Mouse (Mus musculus): Measurements from ENCODE around the gene Slc41a2. TPM values are rescaled to one million over a fixed set of nuclear protein-coding genes. Genes with fewer than 3 reads are reported as not detected.
A peak's percentile ranks its signal among the peaks of the same experiment; 100 is the strongest.
"Not testable (repeated sequence)": the region's sequence is repeated elsewhere in the genome, so short reads cannot be mapped to it uniquely, and the experiment has no call there.

The Slc41a2 gene
- 0.03 and 0.23 TPM in 2 replicates for polyA plus RNA-seq (2015; fragmentation: Nextera tagmentation; extraction: Ambion mirVana)

DNA sequence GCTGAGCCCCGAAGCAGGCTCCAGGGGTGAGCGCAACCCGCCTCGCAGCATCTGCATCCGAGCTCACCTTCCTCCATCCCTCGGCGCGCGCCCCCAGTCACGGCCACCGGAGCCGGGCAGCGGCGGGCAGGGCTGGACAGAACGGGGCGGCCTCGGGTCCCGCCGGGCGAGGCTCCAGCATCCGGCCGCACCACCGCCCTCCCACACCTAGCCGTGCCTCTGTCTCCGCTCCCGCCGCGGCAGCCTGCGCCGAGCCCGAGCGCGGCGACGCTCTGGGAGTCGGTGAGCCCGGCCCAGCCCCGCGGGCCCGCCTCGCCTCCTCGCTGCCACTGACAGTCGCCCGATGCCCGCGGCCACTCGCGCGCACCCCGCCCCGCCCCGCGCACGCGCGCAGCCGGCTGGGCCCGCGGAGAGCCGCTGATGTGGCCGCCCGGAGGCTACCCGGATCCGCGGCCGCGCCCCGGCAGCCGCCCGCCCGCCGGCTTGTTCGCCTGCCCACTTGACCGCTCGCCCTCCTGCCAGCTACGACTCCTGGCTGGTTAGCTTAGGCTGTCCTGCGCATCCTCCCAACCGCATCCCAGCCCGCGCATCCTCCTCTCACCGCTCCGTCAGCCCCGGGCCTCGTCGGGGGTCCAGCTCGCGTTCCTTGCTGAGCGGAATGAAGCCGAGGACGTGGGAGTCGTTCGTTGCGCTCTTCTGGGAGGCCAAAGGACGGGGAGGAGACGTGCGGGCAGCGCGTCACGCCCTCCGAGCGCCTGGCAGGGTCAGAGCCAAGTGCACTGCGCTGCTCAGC, at the start of gene Slc41a2:
Gene Slc41a2 (minus strand): TSS at position 724 of the 793 bp plus-strand sequence.
- ATAC-seq (ENCODE audit: insufficient read depth) = peak; percentile 15; the same call in 1 of the 2 replicates
- H3K4me1 ChIP-seq (replicated peaks) = peaks cover 11% of the 10 kb centered on the region
- no peak within 1 kb of the TSS for H3K27ac ChIP-seq (replicated peaks)
- H3K9me3 ChIP-seq (replicated peaks) = no peaks in the 10 kb centered on the region
- H3K36me3 ChIP-seq (replicated peaks) = no peaks in the 10 kb centered on the region
- H3K27me3 ChIP-seq = peaks cover 72% of the 10 kb centered on the region
- H3K4me3 ChIP-seq (replicated peaks) = peak within 1 kb of the TSS; percentile 49
- peak within 1 kb of the TSS; percentile 71 for H3K4me2 ChIP-seq
- H3K9ac ChIP-seq = no peak within 1 kb of the TSS
- 1% methylated on average over 101 of the region's 102 CpGs for WGBS (ENCODE audit: insufficient replicate concordance)

DNA sequence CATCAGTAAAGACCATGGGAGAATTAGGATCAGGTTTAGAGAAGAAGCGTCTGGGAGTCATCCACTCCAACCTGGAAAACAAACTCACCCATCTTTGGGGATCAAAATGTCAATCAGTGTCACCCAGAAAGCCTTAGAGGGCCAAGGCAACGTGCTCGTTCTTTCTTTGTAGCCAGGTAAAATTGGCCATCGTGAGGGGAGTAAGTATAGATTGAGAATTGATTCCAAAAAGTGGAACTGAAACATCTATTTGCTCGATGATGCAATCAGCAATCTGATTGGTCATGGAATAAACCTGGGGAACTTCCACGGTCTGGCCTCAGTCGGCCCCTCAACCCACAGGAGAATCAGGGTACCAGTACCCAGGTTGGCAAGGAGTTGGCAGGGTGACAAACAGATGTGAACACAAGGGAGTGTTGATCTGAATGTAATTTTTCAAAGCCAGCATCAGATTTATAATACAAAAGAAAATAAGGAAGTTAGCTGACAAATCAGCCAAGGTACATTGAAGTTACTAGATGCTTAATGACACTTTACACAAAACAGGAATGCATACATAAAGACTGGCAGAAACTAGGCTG, 47.7 kb upstream of the Slc41a2 start:
- H3K27me3 ChIP-seq = no peaks in the 10 kb centered on the region
- WGBS (ENCODE audit: insufficient replicate concordance) = 72% methylated on average over 7 of the region's 7 CpGs
- H3K4me1 ChIP-seq (replicated peaks) = peaks cover 19% of the 10 kb centered on the region
- H3K27ac ChIP-seq (replicated peaks) = no peak overlapping the region
- H3K36me3 ChIP-seq (replicated peaks) = no peaks in the 10 kb centered on the region
- H3K9ac ChIP-seq = no peak overlapping the region
- no peak overlapping the region for H3K4me2 ChIP-seq
- H3K9me3 ChIP-seq (replicated peaks) = no peaks in the 10 kb centered on the region
- no peak overlapping the region for H3K4me3 ChIP-seq (replicated peaks)
- no peak for ATAC-seq (ENCODE audit: insufficient read depth)

DNA sequence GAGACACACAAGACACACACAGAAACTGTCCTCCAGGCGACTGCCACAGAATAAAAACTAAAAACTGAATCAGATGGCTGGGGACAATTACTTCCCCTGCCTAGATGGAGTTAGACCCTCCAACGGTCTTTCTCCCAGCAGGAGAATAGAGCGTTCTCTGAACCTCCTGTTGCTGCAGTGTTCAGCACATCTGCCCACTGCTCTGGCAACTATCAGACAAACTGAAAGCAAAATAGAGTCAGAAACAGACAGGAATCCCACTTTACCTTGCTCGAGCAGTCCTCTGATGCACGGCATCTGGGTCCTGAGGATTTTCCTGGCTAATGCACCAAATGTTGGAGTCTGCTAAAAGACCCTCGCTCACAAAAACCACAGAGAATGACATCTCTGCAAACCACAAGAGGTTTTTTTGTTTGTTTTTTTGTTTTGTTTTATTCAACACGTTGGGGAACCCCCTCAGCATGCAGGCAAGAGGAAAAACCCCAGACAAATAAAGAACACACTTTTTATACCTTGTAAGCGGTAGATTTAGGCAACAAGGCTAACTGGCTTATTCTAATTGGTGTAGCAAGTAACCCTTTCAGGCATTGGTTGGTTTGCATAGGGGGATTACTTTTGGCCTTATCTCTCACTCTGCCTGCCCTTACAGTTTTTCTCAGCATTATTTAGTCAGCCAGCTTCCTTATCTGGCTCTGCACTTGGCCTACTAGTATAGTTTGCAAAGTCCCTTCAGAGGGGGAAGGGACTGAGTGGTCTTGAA, 47.0 kb upstream of the Slc41a2 start:
- Histone ChIP-seq H3K4me2 (peak overlapping the region; percentile 37), H3K27ac (replicated peaks) (0 out of 2 replicates have a peak overlapping the region, but pooled peaks have one; percentile 2), H3K9me3 (replicated peaks) (no peaks in the 10 kb centered on the region), H3K36me3 (replicated peaks) (no peaks in the 10 kb centered on the region; the same call in 1 of the 2 replicates), H3K4me3 (replicated peaks) (peak overlapping the region; percentile 18), H3K4me1 (replicated peaks) (peaks cover 19% of the 10 kb centered on the region), H3K9ac (no peak overlapping the region; the same call in 1 of the 2 replicates), H3K27me3 (no peaks in the 10 kb centered on the region)
- 43% methylated on average over 8 of the region's 8 CpGs for WGBS (ENCODE audit: insufficient replicate concordance)
- ATAC-seq (ENCODE audit: insufficient read depth) = peak; percentile 70

DNA sequence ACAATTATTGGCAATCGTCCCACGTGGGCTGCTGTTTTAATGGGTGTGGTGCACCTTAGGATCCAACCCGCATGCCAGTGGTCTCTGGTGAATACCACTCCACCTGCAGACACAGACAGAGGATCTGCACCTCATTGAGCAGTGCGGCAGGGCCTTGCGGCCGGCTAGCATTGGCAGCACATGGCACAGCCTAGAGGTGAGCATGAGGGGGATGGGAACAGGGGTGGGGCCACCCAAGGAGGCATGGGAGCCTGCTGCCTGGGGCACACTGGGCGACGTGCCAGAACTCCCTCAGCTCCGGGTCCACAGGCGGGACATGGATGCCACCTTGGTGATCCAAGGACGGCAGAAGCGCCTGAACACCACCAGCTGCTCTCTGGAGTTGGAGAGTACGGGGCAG, 46.2 kb upstream of the Slc41a2 start:
- Histone ChIP-seq H3K4me2 (peak overlapping the region; percentile 37), H3K4me3 (replicated peaks) (peak overlapping the region; percentile 18; the same call in 1 of the 2 replicates), H3K9ac (no peak overlapping the region), H3K27me3 (no peaks in the 10 kb centered on the region), H3K27ac (replicated peaks) (0 out of 2 replicates have a peak overlapping the region, but pooled peaks have one; percentile 3), H3K9me3 (replicated peaks) (no peaks in the 10 kb centered on the region), H3K36me3 (replicated peaks) (no peaks in the 10 kb centered on the region; the same call in 1 of the 2 replicates), H3K4me1 (replicated peaks) (peaks cover 19% of the 10 kb centered on the region)
- 85% methylated on average over 13 of the region's 13 CpGs for WGBS (ENCODE audit: insufficient replicate concordance)
- ATAC-seq (ENCODE audit: insufficient read depth) = no peak

DNA sequence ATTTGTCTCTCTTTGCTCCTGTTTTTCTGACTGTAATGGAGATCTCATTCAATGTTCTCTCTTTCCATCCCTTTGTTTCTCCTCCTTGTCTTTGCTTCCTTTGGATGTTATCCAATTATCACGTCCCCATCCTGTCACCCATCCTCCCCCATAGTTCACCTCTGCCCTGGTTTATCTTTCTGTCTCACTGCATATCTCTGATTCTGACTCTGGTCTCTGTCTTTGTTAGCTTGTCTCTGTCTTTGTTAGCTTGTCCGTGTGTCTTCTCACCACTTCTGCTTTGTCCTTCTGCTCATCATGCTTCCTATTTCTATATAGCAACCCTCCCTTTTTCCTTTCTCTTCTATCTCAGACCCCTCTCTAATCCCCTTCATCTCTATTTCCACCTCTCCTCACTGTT, 45.3 kb upstream of the Slc41a2 start:
- no peaks in the 10 kb centered on the region; the same call in 1 of the 2 replicates for H3K36me3 ChIP-seq (replicated peaks)
- H3K4me3 ChIP-seq (replicated peaks) = no peak overlapping the region
- no peak overlapping the region for H3K27ac ChIP-seq (replicated peaks)
- H3K9me3 ChIP-seq (replicated peaks) = no peaks in the 10 kb centered on the region
- peaks cover 19% of the 10 kb centered on the region for H3K4me1 ChIP-seq (replicated peaks)
- H3K9ac ChIP-seq = no peak overlapping the region
- no peaks in the 10 kb centered on the region for H3K27me3 ChIP-seq
- no peak overlapping the region for H3K4me2 ChIP-seq
- no peak for ATAC-seq (ENCODE audit: insufficient read depth)
- 39% methylated on average over 2 of the region's 2 CpGs for WGBS (ENCODE audit: insufficient replicate concordance)

DNA sequence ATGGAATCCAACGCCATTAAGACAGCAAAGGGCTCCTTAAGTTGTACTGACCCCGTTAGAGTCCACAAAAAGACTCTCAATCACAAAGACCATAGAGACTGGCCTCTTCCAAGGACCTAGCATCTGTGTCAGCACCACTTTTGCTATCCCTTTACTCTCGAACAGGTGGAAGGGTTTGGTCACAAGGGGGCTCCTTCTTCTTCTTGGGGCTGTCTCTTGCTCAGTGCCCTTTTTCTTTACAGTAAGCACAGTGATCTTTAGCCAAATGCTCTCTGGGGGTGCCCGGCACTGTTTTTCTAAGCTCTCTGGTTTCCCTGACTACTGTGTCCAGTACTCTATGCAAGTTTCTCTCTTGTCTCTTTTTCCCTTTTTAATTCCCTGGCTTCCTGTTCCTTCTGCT, 44.8 kb upstream of the Slc41a2 start:
- no peak overlapping the region for H3K4me3 ChIP-seq (replicated peaks)
- no peak for ATAC-seq (ENCODE audit: insufficient read depth)
- H3K27me3 ChIP-seq = no peaks in the 10 kb centered on the region
- no peaks in the 10 kb centered on the region for H3K9me3 ChIP-seq (replicated peaks)
- WGBS (ENCODE audit: insufficient replicate concordance) = 72% methylated on average over 4 of the region's 4 CpGs
- no peak overlapping the region for H3K27ac ChIP-seq (replicated peaks)
- no peaks in the 10 kb centered on the region; the same call in 1 of the 2 replicates for H3K36me3 ChIP-seq (replicated peaks)
- H3K4me2 ChIP-seq = no peak overlapping the region
- H3K9ac ChIP-seq = no peak overlapping the region
- H3K4me1 ChIP-seq (replicated peaks) = peaks cover 19% of the 10 kb centered on the region

DNA sequence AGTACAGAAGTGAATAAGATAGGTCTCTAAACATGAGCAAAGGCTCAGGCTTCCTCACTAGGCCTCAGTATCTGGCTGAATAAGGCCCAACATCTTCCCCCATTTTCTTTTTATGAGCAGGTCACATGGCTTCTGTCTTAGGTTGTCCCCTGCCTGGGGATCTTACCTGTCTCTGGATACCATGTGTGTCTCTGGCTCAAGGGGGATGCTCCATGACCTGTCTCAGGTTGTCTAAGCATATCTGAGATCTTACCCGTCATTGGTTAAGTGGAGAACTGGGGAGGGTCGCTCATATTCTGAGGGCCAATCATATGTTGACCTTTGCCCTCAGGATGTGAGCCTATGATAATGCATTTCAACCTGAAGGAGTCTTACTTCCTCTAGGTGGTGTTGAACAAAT, 42.8 kb upstream of the Slc41a2 start:
- Histone ChIP-seq H3K4me2 (no peak overlapping the region), H3K36me3 (replicated peaks) (no peaks in the 10 kb centered on the region; the same call in 1 of the 2 replicates), H3K27me3 (no peaks in the 10 kb centered on the region), H3K9me3 (replicated peaks) (no peaks in the 10 kb centered on the region), H3K4me3 (replicated peaks) (no peak overlapping the region), H3K4me1 (replicated peaks) (peaks cover 19% of the 10 kb centered on the region), H3K9ac (no peak overlapping the region), H3K27ac (replicated peaks) (no peak overlapping the region)
- WGBS (ENCODE audit: insufficient replicate concordance) = 78% methylated on average over 2 of the region's 2 CpGs
- ATAC-seq (ENCODE audit: insufficient read depth) = no peak

DNA sequence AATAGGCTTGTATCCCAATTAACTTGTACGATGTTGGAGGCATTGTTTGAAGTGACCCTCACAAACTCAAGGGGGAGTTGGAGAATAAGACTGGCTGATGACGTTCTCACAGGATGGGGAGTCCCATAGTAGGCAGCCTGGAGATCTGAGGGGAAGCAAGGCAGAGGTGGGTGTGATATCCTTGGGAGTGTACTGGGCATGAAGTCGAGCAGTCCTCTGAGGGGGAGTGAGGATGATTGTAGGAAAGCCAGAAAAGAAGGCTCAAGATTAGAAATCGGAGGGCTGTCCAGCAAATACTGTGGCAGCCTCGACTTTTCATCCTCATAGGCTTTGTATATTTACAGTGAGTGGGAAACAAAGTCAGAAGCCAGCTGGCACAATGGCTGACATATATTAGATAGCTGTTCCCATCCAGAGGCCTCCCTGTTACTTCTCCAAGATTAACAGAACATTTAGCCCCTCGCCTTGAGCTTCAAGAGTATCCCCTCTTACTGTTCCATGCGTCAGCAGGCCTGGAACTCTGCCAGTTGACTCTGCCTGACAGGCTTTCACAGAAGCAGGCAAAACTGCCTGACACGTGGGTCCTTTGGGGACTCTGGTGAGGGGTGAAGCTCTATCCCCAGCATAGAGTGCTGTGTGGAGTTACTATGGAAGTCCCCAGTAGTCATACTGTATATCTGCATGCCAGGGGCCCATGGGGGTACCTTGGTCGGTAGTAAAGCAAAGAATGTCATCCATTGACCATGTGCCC, 40.6 kb upstream of the Slc41a2 start:
- no peak for ATAC-seq (ENCODE audit: insufficient read depth)
- H3K4me1 ChIP-seq (replicated peaks) = no peaks in the 10 kb centered on the region
- H3K27ac ChIP-seq (replicated peaks) = no peak overlapping the region
- WGBS (ENCODE audit: insufficient replicate concordance) = 66% methylated on average over 9 of the region's 9 CpGs
- H3K9me3 ChIP-seq (replicated peaks) = no peaks in the 10 kb centered on the region
- H3K36me3 ChIP-seq (replicated peaks) = peaks cover 10% of the 10 kb centered on the region
- H3K4me3 ChIP-seq (replicated peaks) = no peak overlapping the region
- H3K4me2 ChIP-seq = no peak overlapping the region
- no peaks in the 10 kb centered on the region for H3K27me3 ChIP-seq
- H3K9ac ChIP-seq = no peak overlapping the region

DNA sequence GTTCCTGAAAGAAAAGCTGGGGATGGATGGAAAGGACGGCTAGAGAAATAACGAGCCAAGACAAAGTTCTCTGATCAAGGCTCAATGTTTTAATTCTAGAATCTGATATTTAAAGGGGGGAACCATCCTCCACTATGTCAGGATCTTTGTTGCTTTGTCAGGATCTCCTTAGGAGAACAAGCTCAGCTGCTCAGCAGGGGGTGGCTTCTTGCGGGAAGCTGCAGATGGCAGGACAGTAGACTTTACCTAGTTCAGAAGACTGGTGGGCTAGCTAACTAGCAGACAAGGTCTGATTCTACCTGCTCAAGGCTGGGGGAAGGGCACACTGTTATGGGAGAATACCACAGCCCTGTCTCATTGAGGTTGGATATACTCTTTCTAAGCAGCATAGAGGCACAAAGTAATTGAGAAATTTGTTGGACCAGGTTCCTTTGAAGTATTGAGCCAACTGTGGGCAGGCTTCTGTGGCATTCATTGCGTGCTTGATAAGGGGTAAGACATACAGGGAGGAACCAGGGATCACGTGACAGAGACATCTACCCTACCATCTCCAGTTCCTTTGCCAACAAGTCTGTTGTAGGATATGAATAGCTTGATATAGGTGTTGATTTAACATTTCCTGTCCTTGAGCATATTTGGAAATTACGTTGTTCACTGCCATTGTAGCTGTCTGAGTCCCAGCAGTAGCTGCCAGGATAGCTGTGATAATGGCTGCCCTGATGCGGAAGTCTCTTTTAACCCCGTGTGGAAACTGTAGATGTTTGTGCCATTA, 39.4 kb upstream of the Slc41a2 start:
- Histone ChIP-seq H3K4me2 (no peak overlapping the region), H3K4me1 (replicated peaks) (no peaks in the 10 kb centered on the region), H3K9ac (no peak overlapping the region), H3K4me3 (replicated peaks) (no peak overlapping the region), H3K27me3 (no peaks in the 10 kb centered on the region), H3K9me3 (replicated peaks) (no peaks in the 10 kb centered on the region), H3K36me3 (replicated peaks) (peaks cover 14% of the 10 kb centered on the region), H3K27ac (replicated peaks) (no peak overlapping the region)
- WGBS (ENCODE audit: insufficient replicate concordance) = 76% methylated on average over 8 of the region's 8 CpGs
- ATAC-seq (ENCODE audit: insufficient read depth) = no peak

DNA sequence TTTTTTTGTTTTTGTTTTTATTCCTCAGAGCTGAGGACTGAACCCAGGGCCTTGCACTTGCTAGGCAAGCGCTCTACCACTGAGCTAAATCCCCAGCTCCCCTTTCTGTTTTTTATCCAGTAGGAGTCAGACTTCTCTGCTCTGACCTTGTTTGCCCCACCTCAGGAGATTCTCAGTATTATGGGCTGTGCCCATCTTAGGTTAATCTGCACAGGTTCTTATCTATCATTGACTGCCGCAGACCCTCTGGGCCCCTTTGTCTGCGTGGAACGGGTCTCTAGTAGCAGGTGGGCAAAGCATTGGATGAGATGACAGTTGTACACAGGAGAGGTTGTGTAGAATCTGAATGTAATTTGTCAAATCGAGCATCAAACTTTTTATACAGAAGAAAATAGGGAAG, 37.8 kb upstream of the Slc41a2 start:
- not testable (repeated sequence) for H3K9me3 ChIP-seq (replicated peaks); H3K27ac ChIP-seq (replicated peaks); H3K9ac ChIP-seq; H3K4me3 ChIP-seq (replicated peaks); H3K4me1 ChIP-seq (replicated peaks); H3K27me3 ChIP-seq; ATAC-seq (ENCODE audit: insufficient read depth); H3K4me2 ChIP-seq
- peaks cover 27% of the 10 kb centered on the region for H3K36me3 ChIP-seq (replicated peaks)
- 55% methylated on average over 5 of the region's 5 CpGs for whole genome bisulfite sequencing (ENCODE audit: insufficient replicate concordance)
